Mouse (Mus musculus) lung, postnatal 10 days (tissue): ENCODE measurements at regions not wholly inside any gene's neighbourhood (a gene's known extent, or its start where the extent isn't known, plus 50 kb on each side); places are given as distances from the start of the nearest gene placed in this dataset.

ENCODE experiments used
- DNase-seq: peaks from one replicate; pipeline ENCODE4 v3.0.0; 2021

DNA sequence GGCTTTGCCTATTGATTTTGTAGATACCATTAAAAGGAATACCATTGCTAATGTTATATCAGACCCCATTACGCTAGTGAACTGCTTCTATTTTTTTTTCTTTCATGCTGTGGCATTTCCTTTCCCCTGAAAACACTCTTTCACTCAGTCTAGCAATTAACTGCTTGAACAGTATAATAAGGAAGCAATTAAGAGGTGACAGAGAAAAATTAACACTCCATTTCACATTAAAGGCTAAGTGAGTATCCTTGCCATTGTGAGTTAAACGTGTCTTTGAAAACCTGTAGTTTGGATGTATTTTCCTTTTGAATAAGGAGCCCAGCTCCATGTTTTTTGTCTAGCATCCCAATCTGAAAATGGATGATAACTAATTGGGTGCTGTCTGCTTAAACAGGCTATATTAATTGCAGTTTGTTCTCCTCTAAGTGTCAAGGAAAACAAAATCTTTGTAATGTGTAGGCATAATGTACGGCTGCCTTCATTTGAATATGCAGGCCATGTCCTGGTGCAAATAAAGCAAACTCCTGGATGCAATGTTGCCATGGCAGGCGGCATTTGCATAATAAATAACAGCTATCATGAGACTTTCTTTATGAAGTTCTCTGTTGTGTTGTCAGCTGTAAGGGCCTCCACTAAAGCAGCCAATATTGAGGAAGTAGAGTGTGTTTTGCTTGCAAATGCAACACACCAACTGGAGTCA lies 423.3 kb downstream of the Zic3 start:
- no peak for DNase-seq

GRCm38 (mm10) chrX:58447605-58448004 lies 425.1 kb downstream of the Zic3 start:
- DNase-seq = no peak

- no peak for DNase-seq
These were observed 439.5 kb upstream of the 4930550L24Rik start for GRCm38 (mm10) chrX:58469683-58470082.

GRCm38 (mm10) chrX:58470986-58471385 lies 438.2 kb upstream of the 4930550L24Rik start:
- no peak for DNase-seq

- peak; percentile 2 for DNase-seq
These were observed 418.3 kb upstream of the 4930550L24Rik start for GRCm38 (mm10) chrX:58490861-58491260.

DNA sequence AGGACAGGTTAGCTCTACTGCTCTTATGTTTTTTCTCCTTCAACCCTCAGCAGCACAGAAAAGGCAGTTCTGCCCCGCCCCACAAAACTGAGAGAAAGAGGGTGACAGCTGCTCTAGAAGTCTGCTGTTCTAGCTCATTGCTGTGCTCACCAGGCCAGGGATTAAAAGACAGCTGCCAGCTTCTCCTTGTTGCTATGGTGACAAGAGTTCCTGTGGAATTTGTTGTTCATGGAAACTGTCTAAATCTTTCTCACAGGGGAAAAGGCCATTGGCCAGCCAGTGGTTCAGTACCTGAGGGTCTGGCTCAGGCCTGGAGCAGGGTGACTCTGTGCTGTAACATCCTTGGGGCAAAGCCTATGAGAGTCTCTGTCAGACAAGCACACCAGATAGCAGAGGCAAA lies 405.6 kb upstream of the 4930550L24Rik start:
- no peak for DNase-seq

DNA sequence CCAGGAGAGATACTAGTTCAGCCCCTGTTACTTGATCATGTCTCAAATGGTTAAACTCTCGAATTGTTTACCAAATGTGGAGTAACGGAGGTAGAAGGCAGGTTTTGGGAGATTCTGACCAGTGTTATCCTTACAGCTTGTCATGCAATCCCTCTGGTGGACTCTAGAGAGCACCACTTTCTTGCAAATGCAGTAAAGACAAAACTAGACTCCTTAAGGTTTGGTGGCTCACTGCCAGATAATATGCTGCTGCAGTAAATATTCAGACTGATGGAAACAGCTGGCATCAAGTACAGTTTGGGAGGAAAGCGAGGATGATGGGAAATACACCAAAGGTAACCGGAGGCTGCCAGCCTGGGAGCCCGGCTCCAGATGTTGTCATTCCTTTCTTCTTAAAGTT lies 394.2 kb upstream of the 4930550L24Rik start:
- peak; percentile 1 for DNase-seq
